In genomic region chr5:37204886-37205285, GRCm38 (mm10) we compare ENCODE assay signal across 25 mouse cellular contexts. TPM values are rescaled to one million over a fixed set of nuclear protein-coding genes. Genes with fewer than 3 reads are reported as not detected.
A peak's percentile ranks its signal among the peaks of the same experiment; 100 is the strongest.
DNase-seq lines count a peak whose midpoint lies in the region; ATAC-seq and TF ChIP-seq lines count a peak whose summit lies in the region.
"Had no signal": no experiment of that assay in that cellular context is flagged by ENCODE, and none has a peak within 500 bp of the region (broad histone marks: within the 10 kb centered on the region; RNA-seq: fewer than 3 reads in every experiment).

No protein-coding gene starts in this region.

- H3K27me3 ChIP-seq in CH12.LX (replicated peaks), result peaks cover 72% of the 10 kb centered on the region
- no peaks in the 10 kb centered on the region for H3K27me3 ChIP-seq in hindbrain, embryonic 10.5 days (ENCODE audit: insufficient read depth, poor library complexity, severe bottlenecking)
- H3K27me3 ChIP-seq: embryonic facial prominence, embryonic 12.5 days; forebrain, embryonic 12.5 days had no signal

- no peaks in the 10 kb centered on the region for H3K79me2 ChIP-seq in CH12.LX (replicated peaks; ENCODE audit: control insufficient read depth, extremely low read depth, insufficient read depth, poor library complexity, severe bottlenecking)

- H3K9ac ChIP-seq in CH12.LX (ENCODE audit: insufficient read depth, low read depth), result no peak overlapping the region
- H3K9ac ChIP-seq: embryonic facial prominence, embryonic 12.5 days; forebrain, embryonic 12.5 days had no signal

- H3K9me3 ChIP-seq in CH12.LX (replicated peaks; ENCODE audit: low read length), result peaks cover 7% of the 10 kb centered on the region
- H3K9me3 ChIP-seq in hindbrain, embryonic 10.5 days, result 0 out of 2 replicates have a peak, but pooled peaks cover 4% of the 10 kb centered on the region
- H3K9me3 ChIP-seq: embryonic facial prominence, embryonic 10.5 days; embryonic facial prominence, embryonic 12.5 days; forebrain, embryonic 12.5 days had no signal

- H3K4me3 ChIP-seq in CH12.LX (replicated peaks in 1 of 3; ENCODE audit: low read depth in 2 of 3, low read length in 2 of 3, poor library complexity in 1 of 3), result no peak overlapping the region
- no peak overlapping the region for H3K4me3 ChIP-seq in cortical plate, adult 2 months (ENCODE audit: insufficient read depth, low read length)
- H3K4me3 ChIP-seq in hindbrain, embryonic 10.5 days, result no peak overlapping the region
- H3K4me3 ChIP-seq: embryonic facial prominence, embryonic 10.5 days; embryonic facial prominence, embryonic 12.5 days; forebrain, embryonic 12.5 days had no signal

- TF ChIP-seq POLR2A in CH12.LX (IDR thresholded peaks at IDR 0.05; ENCODE audit: low read depth, low read length), result no peak
- TF ChIP-seq POLR2A in cortical plate, adult 2 months (IDR thresholded peaks at IDR 0.05; ENCODE audit: extremely low read depth, insufficient read depth, low read length), result no peak

- H3K4me2 ChIP-seq in CH12.LX (ENCODE audit: insufficient read depth, low read depth, poor library complexity, severe bottlenecking), result no peak overlapping the region
- H3K4me2 ChIP-seq: embryonic facial prominence, embryonic 12.5 days; forebrain, embryonic 12.5 days had no signal

- no peaks in the 10 kb centered on the region for H3K4me1 ChIP-seq in CH12.LX (ENCODE audit: control insufficient read depth in 1 of 2, insufficient read depth in 2 of 2)
- H3K4me1 ChIP-seq in cortical plate, adult 2 months (ENCODE audit: control insufficient read depth, insufficient read depth, low read length), result peaks cover 2% of the 10 kb centered on the region; the same call in 1 of the 2 replicates
- peaks cover 31% of the 10 kb centered on the region for H3K4me1 ChIP-seq in hindbrain, embryonic 10.5 days (replicated peaks)
- H3K4me1 ChIP-seq: embryonic facial prominence, embryonic 12.5 days; forebrain, embryonic 12.5 days had no signal

- ATAC-seq in frontal cortex, adult (ENCODE audit: low TSS enrichment), result peak; percentile 59
- ATAC-seq: CD4-positive, CD25-positive, alpha-beta regulatory T cell, adult 4 months; forebrain, embryonic 14.5 days; forebrain, embryonic 16.5 days had no signal

- TF ChIP-seq CTCF in CH12.LX (conservative IDR thresholded peaks at IDR 0.05 in 1 of 2, IDR thresholded peaks at IDR 0.05 in 1 of 2; ENCODE audit: low read depth in 2 of 2, low read length in 2 of 2), result no peak
- no peak for TF ChIP-seq CTCF in cortical plate, adult 2 months (IDR thresholded peaks at IDR 0.05; ENCODE audit: extremely low read depth, insufficient read depth, low read length)

- no peak overlapping the region for H3K27ac ChIP-seq in CH12.LX (ENCODE audit: insufficient read depth, low read depth)
- 0 out of 2 replicates have a peak overlapping the region, but pooled peaks have one; percentile 42 for H3K27ac ChIP-seq in cortical plate, adult 2 months (ENCODE audit: insufficient read depth, low read length)
- no peak overlapping the region for H3K27ac ChIP-seq in hindbrain, embryonic 10.5 days
- H3K27ac ChIP-seq: embryonic facial prominence, embryonic 10.5 days; embryonic facial prominence, embryonic 12.5 days; forebrain, embryonic 12.5 days had no signal

- TF ChIP-seq EP300 in CH12.LX (IDR thresholded peaks at IDR 0.05; ENCODE audit: low read length), result no peak

- no peak for TF ChIP-seq RAD21 in CH12.LX (IDR thresholded peaks at IDR 0.05; ENCODE audit: low read depth, low read length)

- in situ Hi-C loops in CH12.LX (cut with MboI; ENCODE audit: low pct_ligation_motif_present, low pct_unique_long_range_greater_than_20kb, low sequenced_read_pairs), result no loop called here

- H3K36me3 ChIP-seq in CH12.LX (replicated peaks in 1 of 2; ENCODE audit: control insufficient read depth in 1 of 2, insufficient read depth in 1 of 2, low read length in 1 of 2), result no peaks in the 10 kb centered on the region
- H3K36me3 ChIP-seq in hindbrain, embryonic 10.5 days, result no peaks in the 10 kb centered on the region
- H3K36me3 ChIP-seq: embryonic facial prominence, embryonic 10.5 days; embryonic facial prominence, embryonic 12.5 days; forebrain, embryonic 12.5 days had no signal

- DNase-seq in frontal cortex, postnatal 36 days (ENCODE audit: low spot score in 2 of 2), result no peak
- peak; percentile 47 for DNase-seq in layer of hippocampus, adult 9-11 months
- no peak for DNase-seq in layer of hippocampus, postnatal 25 days (ENCODE audit: extremely low spot score in 1 of 2, low spot score in 1 of 2)
- DNase-seq in CH12.LX (ENCODE audit: extremely low read depth), result no peak
- no peak for DNase-seq in neural tube, embryonic 10.5 days (ENCODE audit: extremely low spot score, low spot score)
- DNase-seq in hindbrain, embryonic 10.5 days (ENCODE audit: low spot score), result no peak
- DNase-seq: adrenal gland, adult 2 months; adrenal gland, postnatal 10 days; adrenal gland, postnatal 25 days; B cell, adult 2 months; cerebellum, adult 11-12 months; cerebellum, adult 8-10 months; cerebellum, adult 9-11 months; cerebellum, postnatal 14 days; cerebellum, postnatal 36 days had no signal

- dilution Hi-C loops in CH12.LX (cut with MboI; ENCODE audit: extremely low pct_ligation_motif_present, extremely low pct_unique_long_range_greater_than_20kb, low sequenced_read_pairs), result no loop called here

- WGBS in hindbrain, embryonic 10.5 days, result 87% methylated on average over 7 of the region's 7 CpGs

TF ChIP-seq in CH12.LX, 34 proteins besides CTCF, POLR2A, EP300 and RAD21:
- no peak for TF ChIP-seq MAX (IDR thresholded peaks at IDR 0.05; ENCODE audit: low read length)
- TF ChIP-seq ZNF384 (IDR thresholded peaks at IDR 0.05; ENCODE audit: low read depth, low read length), result peak; percentile 16; the same call in 1 of the 2 replicates
- TF ChIP-seq MYC (IDR thresholded peaks at IDR 0.05; ENCODE audit: low read depth, low read length), result no peak
- TF ChIP-seq MEF2A (IDR thresholded peaks at IDR 0.05; ENCODE audit: borderline replicate concordance, low read depth, low read length), result no peak

RNA-seq across cellular contexts. Expression of gene Crmp1, which starts 36.9 kb away (rescaled TPM):
- 100 to 1,000 TPM; 252 to 276 TPM for total RNA-seq in layer of hippocampus, postnatal 25 days (2021)
- total RNA-seq in CH12.LX (2012; rRNA removed) (9.1 and 10.5 TPM in 2 replicates), CH12.LX (2014; rRNA removed) (3.3 TPM in 2 replicates)
- 19.6 and 20.1 TPM in 2 replicates for polyA plus RNA-seq in CH12.LX (2012; ENCODE audit: insufficient read length, low read depth)
- 194 and 217 TPM in 2 replicates for polyA plus RNA-seq in cortical plate, adult 2 months (2012; rRNA removed)
- polyA plus RNA-seq in hindbrain, embryonic 10.5 days (2016; fragmentation: Nextera tagmentation; extraction: Ambion mirVana), result 178 and 407 TPM in 2 replicates
- total RNA-seq: common myeloid progenitor, adult 5-6 weeks; MEL had no signal
